Mouse (Mus musculus) MN1 (cell line): ENCODE measurements around the gene Tia1.

Experiments used
- DNase-seq: peaks from one replicate; pipeline ENCODE4 v3.0.0-alpha.2; 2016; ENCODE audit warnings: low spot score

Gene Tia1

GRCm38 (mm10) chr6:86433696-86434095 is 29.7 kb downstream of the Tia1 start:
- no peak for DNase-seq

GRCm38 (mm10) chr6:86437711-86438110 is 33.7 kb downstream of the Tia1 start:
- peak; percentile 76 for DNase-seq

- DNase-seq = peak; percentile 95
Observed at GRCm38 (mm10) chr6:86438272-86439118, 34.5 kb downstream of the Tia1 start, which contains the start of gene C87436. C87436 (plus strand) TSS chr6:86438374.

- DNase-seq = no peak
Observed at GRCm38 (mm10) chr6:86439119-86439496, 35.1 kb downstream of the Tia1 start.

GRCm38 (mm10) chr6:86439531-86439930 is 35.5 kb downstream of the Tia1 start:
- peak; percentile 10 for DNase-seq

GRCm38 (mm10) chr6:86441571-86441970 is 37.6 kb downstream of the Tia1 start:
- DNase-seq = no peak

- DNase-seq = no peak
Observed at GRCm38 (mm10) chr6:86445551-86445950, 41.5 kb downstream of the Tia1 start.

GRCm38 (mm10) chr6:86446927-86447568 is 43.0 kb downstream of the Tia1 start:
- DNase-seq = no peak

- DNase-seq = no peak
Observed at GRCm38 (mm10) chr6:86456727-86457126, 52.7 kb downstream of the Tia1 start.

GRCm38 (mm10) chr6:86463079-86463478 is 59.1 kb downstream of the Tia1 start:
- DNase-seq = no peak

- DNase-seq = no peak
Observed at GRCm38 (mm10) chr6:86471317-86471716, 67.3 kb downstream of the Tia1 start.

GRCm38 (mm10) chr6:86471760-86472099 is 67.7 kb downstream of the Tia1 start:
- no peak for DNase-seq

GRCm38 (mm10) chr6:86472100-86472955 is 68.3 kb downstream of the Tia1 start:
- DNase-seq = peak; percentile 99

- peak; percentile 51 for DNase-seq
Observed at GRCm38 (mm10) chr6:86473077-86473476, 69.1 kb downstream of the Tia1 start.

GRCm38 (mm10) chr6:86474072-86474471 is 70.1 kb downstream of the Tia1 start:
- no peak for DNase-seq

GRCm38 (mm10) chr6:86474646-86475181 is 70.7 kb downstream of the Tia1 start:
- no peak for DNase-seq

- DNase-seq = no peak
Observed at GRCm38 (mm10) chr6:86475462-86476167, 71.6 kb downstream of the Tia1 start.

- DNase-seq = no peak
Observed at GRCm38 (mm10) chr6:86476931-86477330, 72.9 kb downstream of the Tia1 start.

- DNase-seq = peak; percentile 30
Observed at GRCm38 (mm10) chr6:86479311-86479710, 75.3 kb downstream of the Tia1 start.

GRCm38 (mm10) chr6:86479816-86480188 is 75.8 kb downstream of the Tia1 start:
- DNase-seq = no peak

- peak; percentile 82 for DNase-seq
Observed at GRCm38 (mm10) chr6:86480189-86480831, 76.3 kb downstream of the Tia1 start.
